Mouse (Mus musculus) thymus, postnatal 25 days (tissue): ENCODE results near the gene Crcp.

ENCODE experiments used
- DNase-seq: peaks from one replicate; pipeline ENCODE4 v3.0.0; 2022

The Crcp gene

GRCm38 (mm10) chr5:130029142-130029897, at the start of gene Crcp, which contains the start of gene Asl:
Crcp (plus strand) TSS chr5:130029290.
Asl (minus strand) TSS chr5:130029247.
- peak; percentile 83 for DNase-seq

GRCm38 (mm10) chr5:129980216-129980615, 48.9 kb upstream of the Crcp start:
- DNase-seq: no peak

GRCm38 (mm10) chr5:129989376-129989775, 39.7 kb upstream of the Crcp start:
- DNase-seq: no peak

DNA sequence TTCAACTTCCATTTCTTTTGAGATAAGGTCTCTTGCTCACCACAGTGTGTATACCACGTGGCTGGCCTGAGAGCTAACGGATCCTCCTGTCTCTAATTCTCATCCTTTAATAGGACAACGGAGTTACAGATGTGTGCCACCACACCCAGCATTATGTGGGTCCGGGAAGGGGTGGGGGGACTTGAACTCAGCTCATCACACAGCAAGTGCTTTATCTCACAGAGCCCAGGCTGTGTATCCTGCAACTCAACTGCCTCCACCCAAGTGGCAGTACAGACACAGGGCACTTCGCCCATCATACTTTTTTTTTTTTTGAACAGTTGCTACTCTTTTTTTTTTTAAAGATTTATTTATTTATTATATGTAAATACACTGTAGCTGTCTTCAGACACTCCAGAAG, 37.2 kb upstream of the Crcp start:
- DNase-seq: no peak

GRCm38 (mm10) chr5:129993374-129993773, 35.7 kb upstream of the Crcp start:
- no peak for DNase-seq

DNA sequence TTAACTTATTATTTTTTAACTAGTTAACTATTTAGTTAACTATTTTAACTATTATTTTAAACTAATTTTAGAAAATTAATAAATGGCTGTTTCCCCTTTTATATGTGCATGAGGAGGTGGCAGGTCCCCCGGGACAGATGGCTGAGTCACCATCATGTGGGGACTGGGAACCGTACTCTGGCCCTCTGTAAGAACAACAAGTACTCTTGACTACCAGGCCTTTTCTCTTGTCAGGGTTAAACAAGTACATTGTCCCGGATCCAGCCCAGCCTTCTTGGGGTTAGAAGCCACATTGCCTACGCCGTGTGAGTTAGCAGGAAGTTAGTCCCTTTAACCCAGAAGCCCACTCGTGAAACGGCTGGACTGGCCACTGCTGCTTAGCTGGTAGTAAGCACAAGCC, 34.1 kb upstream of the Crcp start:
- DNase-seq: no peak

DNA sequence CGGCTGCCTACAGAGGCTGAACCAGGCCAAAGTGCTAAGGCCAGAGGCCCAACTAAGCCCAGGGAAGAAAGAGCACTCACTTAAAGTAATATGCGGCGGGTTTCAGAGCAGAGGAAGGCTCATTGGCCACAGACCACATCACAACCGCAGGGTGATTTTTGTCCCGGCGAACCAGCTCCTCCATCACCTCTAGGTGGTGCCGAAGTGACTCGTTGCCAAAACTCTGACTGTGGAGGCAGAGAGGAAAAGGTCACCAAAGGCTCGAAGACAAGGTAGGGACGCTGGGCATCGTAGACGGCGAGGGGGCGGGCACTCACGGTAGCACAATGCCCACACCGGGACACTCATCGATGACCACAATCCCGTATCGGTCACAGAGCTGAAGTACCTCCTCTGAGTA, 31.4 kb upstream of the Crcp start:
- DNase-seq: peak; percentile 14

- peak; percentile 58 for DNase-seq
Observed at GRCm38 (mm10) chr5:129999097-129999496, 30.0 kb upstream of the Crcp start.

GRCm38 (mm10) chr5:130000735-130001134, 28.4 kb upstream of the Crcp start:
- DNase-seq: no peak

- no peak for DNase-seq
Observed at GRCm38 (mm10) chr5:130001356-130001987, 27.6 kb upstream of the Crcp start.

DNA sequence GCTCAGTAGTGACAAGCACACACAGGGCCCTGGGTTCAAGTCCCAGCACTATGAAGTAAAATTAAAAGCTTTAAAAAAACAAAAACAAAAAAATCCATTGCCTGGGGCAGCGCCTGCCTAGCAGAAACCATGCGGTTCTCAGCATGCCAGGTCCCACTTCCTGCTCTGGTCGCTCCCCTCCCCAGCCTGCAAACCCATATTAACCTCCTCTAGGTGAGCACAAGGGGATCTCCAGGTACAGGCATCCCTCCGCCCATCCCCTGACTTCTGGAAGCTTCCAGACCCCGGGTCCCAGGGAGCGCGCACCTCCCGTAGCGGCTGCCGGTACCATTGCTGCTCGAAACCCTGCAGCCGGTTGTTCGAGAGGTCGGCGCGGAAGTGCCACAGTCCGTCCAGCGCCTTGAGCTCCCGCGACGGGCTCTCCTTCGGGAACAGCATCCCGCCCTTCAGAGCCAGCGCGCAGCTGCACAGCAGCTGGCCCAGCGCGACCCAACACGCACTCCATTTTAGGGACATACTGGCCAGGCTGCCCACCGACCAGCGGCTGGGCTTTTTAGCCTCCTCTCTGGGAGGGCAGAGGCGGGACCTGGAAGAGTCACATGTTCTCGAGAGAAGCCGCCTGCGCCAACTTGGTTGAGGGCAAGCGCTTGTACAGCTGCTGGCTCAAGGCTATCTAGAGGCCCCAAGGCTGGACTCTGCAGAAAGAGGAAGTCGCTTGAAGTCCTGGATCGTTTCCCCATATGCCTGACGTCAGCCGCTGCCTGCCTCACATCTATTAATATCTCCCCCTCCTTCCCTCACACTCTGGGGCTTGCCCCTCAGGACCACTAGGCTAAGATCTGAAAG, 26.6 kb upstream of the Crcp start, which contains the start of gene Gusb:
Gene Gusb (minus strand): TSS at position 749 of the 846 bp plus-strand sequence.
- DNase-seq: peak; percentile 67

DNA sequence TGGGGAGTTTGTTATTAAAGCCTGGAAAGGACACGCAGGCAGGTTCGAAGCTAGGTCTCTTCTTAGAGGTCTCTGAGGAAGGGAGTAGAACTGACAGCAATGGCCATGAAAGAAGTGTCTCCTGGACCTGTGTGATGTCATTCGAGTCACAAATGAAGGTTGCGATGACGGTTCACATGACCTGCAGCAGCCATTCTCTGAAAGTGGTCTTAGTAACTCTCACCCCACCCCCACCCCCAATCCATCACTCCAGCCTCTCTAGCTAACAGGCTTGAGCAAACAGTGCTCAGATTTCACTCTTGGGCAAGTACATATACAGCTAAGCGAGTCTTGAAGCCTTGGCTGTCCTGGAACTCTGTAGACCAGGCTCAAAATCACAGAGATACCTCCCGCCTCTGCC, 25.9 kb upstream of the Crcp start:
- DNase-seq: no peak

DNA sequence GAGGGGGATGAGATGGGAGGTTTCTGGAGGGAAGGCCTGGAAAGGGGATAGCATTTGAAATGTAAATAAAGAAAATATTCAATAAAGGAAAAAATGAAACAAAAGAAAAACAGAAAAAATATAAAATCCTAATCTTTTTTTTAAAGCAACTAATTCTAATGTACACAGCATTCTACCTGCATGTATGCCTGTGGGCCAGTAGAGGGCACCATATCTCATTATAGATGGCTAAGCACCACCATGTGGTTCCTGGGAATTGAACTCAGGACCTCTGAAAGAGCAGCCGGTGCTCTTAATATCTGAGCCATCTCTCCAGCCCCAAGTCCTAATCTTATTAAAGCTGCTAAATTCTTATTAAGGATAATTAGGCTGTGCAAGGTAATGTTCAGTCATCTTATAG, 21.7 kb upstream of the Crcp start:
- no peak for DNase-seq

- DNase-seq: no peak
Observed at GRCm38 (mm10) chr5:130008034-130008590, 21.0 kb upstream of the Crcp start.

DNA sequence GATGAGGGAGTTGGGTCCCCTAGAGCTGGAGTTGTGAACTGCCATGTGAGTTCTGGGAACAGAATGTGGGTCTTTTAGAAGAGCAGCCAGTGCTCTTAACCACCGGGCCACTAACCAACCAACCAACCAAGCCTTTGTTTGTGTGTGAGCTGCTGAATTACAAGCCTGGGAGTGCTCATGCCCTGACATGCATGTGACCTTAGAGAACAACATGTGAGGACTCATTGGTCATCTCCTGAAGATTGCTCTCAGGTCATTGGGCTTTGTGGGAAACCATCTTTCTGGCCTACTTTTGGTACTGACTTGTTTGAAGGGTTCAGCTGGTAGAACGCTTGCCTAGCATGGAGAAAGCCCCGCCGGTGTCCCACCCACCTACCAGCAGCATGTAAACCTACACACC, 19.3 kb upstream of the Crcp start:
- no peak for DNase-seq

DNA sequence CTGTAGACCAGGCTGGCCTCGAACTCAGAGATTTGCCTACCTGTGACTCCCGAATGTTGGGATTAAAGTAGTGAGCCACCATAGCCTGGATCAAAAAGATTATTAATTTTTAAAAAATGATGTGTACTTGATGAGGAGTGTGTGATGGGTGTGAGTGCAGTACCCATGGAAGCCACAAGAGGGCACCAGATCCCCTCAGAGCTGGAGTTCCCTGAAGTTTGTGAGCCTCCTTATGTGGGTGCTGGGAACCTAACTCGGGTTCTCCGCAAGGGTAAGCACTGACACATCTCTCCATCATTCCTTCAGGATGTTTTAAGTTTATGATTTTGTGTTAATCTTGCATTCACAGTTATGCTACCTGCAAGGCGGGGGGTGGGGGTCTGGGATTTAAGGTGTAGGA, 18.1 kb upstream of the Crcp start:
- DNase-seq: no peak

- DNase-seq: no peak
Observed at GRCm38 (mm10) chr5:130015104-130015503, 14.0 kb upstream of the Crcp start.

DNA sequence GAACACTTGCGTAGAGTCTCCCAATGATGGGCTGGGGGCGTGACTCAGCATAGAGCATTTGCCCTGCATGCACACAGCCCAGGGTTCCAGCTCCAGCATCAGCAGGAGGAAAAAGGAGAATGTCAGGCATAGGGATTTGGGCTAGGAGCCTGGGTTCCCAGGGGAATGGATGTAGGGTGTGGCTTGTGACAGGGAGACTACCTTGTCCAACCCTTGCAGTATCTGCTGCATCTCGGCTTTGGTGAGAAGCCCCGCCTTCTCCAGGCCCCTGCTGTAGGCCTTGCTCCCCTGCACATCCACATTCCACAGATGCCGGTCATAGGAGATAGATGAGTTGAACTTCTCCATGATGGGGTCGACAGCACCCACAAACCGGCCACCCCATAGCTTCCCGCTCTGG, 9.6 kb upstream of the Crcp start:
- DNase-seq: no peak

DNA sequence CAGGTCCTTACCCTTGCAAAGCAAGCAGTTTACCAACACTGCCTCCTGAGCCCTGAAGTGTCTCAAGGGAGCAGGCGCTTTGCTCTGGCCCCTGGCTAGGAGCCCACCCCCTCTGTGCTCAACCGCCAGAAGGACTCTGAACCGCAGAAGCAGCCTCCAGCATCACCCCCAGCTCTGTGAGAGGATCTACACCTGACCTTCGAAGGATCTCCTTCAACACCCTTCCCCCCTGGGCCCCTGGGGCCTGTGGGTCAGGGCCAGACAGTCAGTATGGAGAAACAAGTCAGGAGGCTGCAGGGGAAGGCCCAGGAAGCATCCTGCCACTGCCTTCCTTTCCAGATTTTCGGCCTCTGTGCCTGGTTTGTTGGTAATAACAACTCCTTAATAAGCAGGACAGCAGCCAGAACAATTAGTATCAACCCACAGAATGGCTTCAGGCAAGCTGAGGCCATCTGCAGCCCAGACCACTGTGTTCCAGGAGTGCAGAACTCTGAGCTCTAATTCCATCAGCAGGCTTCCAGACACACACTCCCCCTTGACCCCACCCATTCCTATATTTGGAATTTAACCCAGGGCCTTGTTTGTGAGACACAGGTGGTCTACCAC, 7.6 kb upstream of the Crcp start:
- DNase-seq: no peak

DNA sequence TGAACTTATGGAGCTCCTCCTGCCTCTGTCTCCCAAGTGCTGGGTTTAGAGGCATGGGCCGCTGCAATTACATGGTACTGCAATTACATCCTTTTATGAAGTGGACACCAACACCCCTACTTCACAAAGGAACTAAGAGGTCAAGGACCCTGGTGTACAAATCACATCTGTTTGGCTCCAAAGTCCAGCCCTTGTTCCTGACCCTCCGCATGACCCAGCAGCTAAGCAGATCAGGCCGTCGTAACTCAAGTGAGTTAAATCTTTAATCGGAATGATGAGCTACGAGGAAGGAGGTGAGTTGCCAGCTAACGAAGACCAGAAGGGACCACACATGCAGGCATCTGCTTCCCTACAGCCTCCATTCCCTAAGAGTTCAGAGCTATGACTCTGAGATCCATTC, 6.7 kb upstream of the Crcp start:
- DNase-seq: no peak

GRCm38 (mm10) chr5:130023067-130023766, 5.9 kb upstream of the Crcp start:
- DNase-seq: no peak
